Mouse (Mus musculus) E14TG2a.4 (cell line): ENCODE data around the gene Hoxa13.

ENCODE experiments used
- CTCF ChIP-seq: conservative IDR thresholded peaks from 2 replicates; pipeline ENCODE4 v1.5.1; 2014; ENCODE audit warnings: low read length
- NANOG ChIP-seq: IDR thresholded peaks from 2 replicates; pipeline ENCODE4 v1.6.1; 2014; ENCODE audit warnings: borderline replicate concordance, low read length, mixed read lengths
- POU5F1 ChIP-seq: IDR thresholded peaks from 2 replicates; pipeline ENCODE4 v1.6.1; 2014; ENCODE audit warnings: low read length, borderline replicate concordance

DNA sequence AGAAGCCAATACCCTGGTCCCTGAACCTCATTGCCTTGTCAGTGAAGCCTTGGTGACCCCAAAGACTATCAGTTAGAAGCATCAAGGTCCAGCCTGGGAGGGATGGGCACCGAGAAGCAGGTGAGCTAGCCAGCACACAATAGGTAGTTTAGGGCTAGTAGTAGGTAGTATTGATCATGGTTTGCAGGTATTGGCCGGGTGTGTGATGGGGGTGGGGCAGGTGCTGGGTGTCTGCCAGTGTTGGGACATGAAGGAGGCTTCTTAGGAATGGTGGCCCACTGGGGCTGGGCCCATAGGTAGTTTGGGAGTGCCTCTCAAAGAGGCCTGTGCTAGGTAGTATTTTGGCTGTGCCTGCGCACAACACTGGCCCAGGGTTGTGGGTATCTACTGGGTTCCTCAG, 45.6 kb downstream of the Hoxa13 start:
- TF ChIP-seq CTCF (no peak), POU5F1 (no peak), NANOG (no peak)
